Mouse (Mus musculus) midbrain, embryonic 16.5 days (tissue): Measurements from ENCODE around the gene Mrps27. TPM values are rescaled to one million over a fixed set of nuclear protein-coding genes. Genes with fewer than 3 reads are reported as not detected.

ENCODE experiments used
- ATAC-seq: fragments of 200-750 bp; cut with Nextera tagmentation; 2 replicates; pipeline ENCODE4 v1.8.0; 2017; ENCODE audit warnings: moderate TSS enrichment
- H3K27ac ChIP-seq: fragments of 300-500 bp; sonication (generic); 2 replicates; pipeline ENCODE4 v1.5.1; 2014; ENCODE audit warnings: mild to moderate bottlenecking, low read length, mixed read lengths
- H3K27me3 ChIP-seq: fragments of 300-500 bp; sonication (generic); 2 replicates; pipeline ENCODE4 v1.6.1; 2014; ENCODE audit warnings: low read depth, low read length, mixed read lengths; ENCODE audit not compliant: control insufficient read depth, insufficient read depth
- H3K36me3 ChIP-seq: fragments of 300-500 bp; sonication (generic); 2 replicates; pipeline ENCODE4 v1.6.1; 2014; ENCODE audit warnings: mild to moderate bottlenecking, low read length, moderate library complexity, mixed read lengths; ENCODE audit not compliant: control insufficient read depth, insufficient read depth
- H3K4me1 ChIP-seq: fragments of 300-500 bp; sonication (generic); 2 replicates; pipeline ENCODE4 v1.6.1; 2014; ENCODE audit warnings: mild to moderate bottlenecking, low read length, mixed read lengths; ENCODE audit not compliant: control insufficient read depth, insufficient read depth
- H3K4me2 ChIP-seq: fragments of 300-500 bp; sonication (generic); 2 replicates; pipeline ENCODE4 v1.6.1; 2014; ENCODE audit warnings: mild to moderate bottlenecking, low read length, mixed read lengths
- H3K4me3 ChIP-seq: fragments of 300-500 bp; sonication (generic); 2 replicates; pipeline ENCODE4 v1.5.1; 2014; ENCODE audit warnings: low read depth, mild to moderate bottlenecking, low read length, moderate library complexity, mixed read lengths
- H3K9ac ChIP-seq: fragments of 300-500 bp; sonication (generic); 2 replicates; pipeline ENCODE4 v1.6.1; 2014; ENCODE audit warnings: low read depth, low read length, mixed read lengths
- H3K9me3 ChIP-seq: fragments of 300-500 bp; sonication (generic); replicated peaks from 2 replicates; pipeline ENCODE4 v1.6.1; 2014; ENCODE audit warnings: mild to moderate bottlenecking, low read length, mixed read lengths; ENCODE audit not compliant: control insufficient read depth, poor library complexity, severe bottlenecking
- WGBS: fragments of 180-500 bp; shearing (Covaris S2); extraction: QIAGEN DNeasy Blood & Tissue Kit; methylation state at CpG from one replicate; pipeline ENCODE4 v1.1.7; 2014; 5-methylcytosine and 5-hydroxymethylcytosine counted together
- polyA plus RNA-seq: library from polyadenylated mRNA; unstranded; fragments of >200 nt; fragmentation: Nextera tagmentation; extraction: Ambion mirVana; gene quantifications from 2 replicates; pipeline ENCODE4 v1.2.1, GENCODE M21; 2015

The Mrps27 gene
- polyA plus RNA-seq = 39.6 and 44.4 TPM in 2 replicates

GRCm38 (mm10) chr13:99344599-99345575, at the start of gene Mrps27, which contains the start of gene Ptcd2:
Mrps27 (plus strand) TSS chr13:99344786.
Ptcd2 (minus strand) TSS chr13:99344705.
- peak within 1 kb of the TSS; percentile 61 for H3K4me3 ChIP-seq
- H3K36me3 ChIP-seq = peaks cover 25% of the 10 kb centered on the region
- 3% methylated on average over 39 of the region's 39 CpGs for WGBS
- peak within 1 kb of the TSS; percentile 67 for H3K4me2 ChIP-seq
- ATAC-seq = peak; percentile 98
- H3K27ac ChIP-seq = peak within 1 kb of the TSS; percentile 86
- H3K9me3 ChIP-seq = no peaks in the 10 kb centered on the region
- H3K27me3 ChIP-seq = no peaks in the 10 kb centered on the region
- H3K4me1 ChIP-seq = peaks cover 13% of the 10 kb centered on the region
- H3K9ac ChIP-seq = peak within 1 kb of the TSS; percentile 82

DNA sequence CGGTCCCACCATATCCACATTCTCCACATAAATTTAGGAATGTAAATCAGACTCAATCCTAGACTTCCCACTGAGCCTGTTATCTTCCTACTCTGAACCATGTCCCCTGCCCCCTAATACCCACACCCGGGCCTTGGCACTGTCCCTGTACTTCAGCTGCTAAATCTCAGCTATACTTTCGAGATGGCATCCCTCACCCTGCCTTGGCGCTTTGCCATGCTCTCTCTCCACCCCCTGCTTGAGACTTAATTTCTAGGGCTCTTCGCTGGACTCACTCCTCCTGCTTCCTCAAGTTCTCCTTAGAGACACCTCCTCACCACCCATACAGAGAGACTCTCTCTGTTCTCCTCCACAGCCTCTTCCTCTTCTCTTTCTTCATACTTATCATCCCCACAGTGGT, 44.7 kb upstream of the Mrps27 start:
- H3K4me1 ChIP-seq = no peaks in the 10 kb centered on the region
- H3K4me2 ChIP-seq = no peak overlapping the region
- H3K9ac ChIP-seq = no peak overlapping the region
- H3K27me3 ChIP-seq = no peaks in the 10 kb centered on the region
- H3K4me3 ChIP-seq = no peak overlapping the region
- no peak for ATAC-seq
- H3K36me3 ChIP-seq = no peaks in the 10 kb centered on the region
- WGBS = 78% methylated on average over 5 of the region's 5 CpGs
- no peak overlapping the region for H3K27ac ChIP-seq
- no peaks in the 10 kb centered on the region for H3K9me3 ChIP-seq

GRCm38 (mm10) chr13:99303846-99304245, 40.7 kb upstream of the Mrps27 start:
- Histone ChIP-seq H3K9ac (no peak overlapping the region), H3K4me3 (no peak overlapping the region), H3K9me3 (no peaks in the 10 kb centered on the region), H3K4me1 (no peaks in the 10 kb centered on the region), H3K4me2 (no peak overlapping the region), H3K36me3 (no peaks in the 10 kb centered on the region), H3K27ac (no peak overlapping the region), H3K27me3 (no peaks in the 10 kb centered on the region)
- ATAC-seq = no peak
- whole genome bisulfite sequencing = 58% methylated on average over 5 of the region's 5 CpGs

- WGBS = 55% methylated on average over 11 of the region's 11 CpGs
- H3K9ac ChIP-seq = no peak overlapping the region
- no peaks in the 10 kb centered on the region for H3K9me3 ChIP-seq
- H3K36me3 ChIP-seq = no peaks in the 10 kb centered on the region
- H3K4me1 ChIP-seq = no peaks in the 10 kb centered on the region
- ATAC-seq = no peak
- no peak overlapping the region for H3K4me3 ChIP-seq
- no peak overlapping the region for H3K27ac ChIP-seq
- H3K4me2 ChIP-seq = no peak overlapping the region
- no peaks in the 10 kb centered on the region for H3K27me3 ChIP-seq
Measured at GRCm38 (mm10) chr13:99304365-99304764, 40.2 kb upstream of the Mrps27 start.

GRCm38 (mm10) chr13:99305186-99305585, 39.4 kb upstream of the Mrps27 start:
- ATAC-seq = no peak
- no peak overlapping the region for H3K4me2 ChIP-seq

GRCm38 (mm10) chr13:99306164-99306563, 38.4 kb upstream of the Mrps27 start:
- Histone ChIP-seq H3K36me3 (no peaks in the 10 kb centered on the region), H3K9me3 (no peaks in the 10 kb centered on the region), H3K9ac (no peak overlapping the region), H3K4me1 (no peaks in the 10 kb centered on the region), H3K4me2 (no peak overlapping the region), H3K27ac (no peak overlapping the region), H3K27me3 (no peaks in the 10 kb centered on the region), H3K4me3 (no peak overlapping the region)
- ATAC-seq = no peak
- WGBS = 89% methylated on average over 8 of the region's 8 CpGs

More at GRCm38 (mm10) chr13:99305186-99305585, 39.4 kb upstream of the Mrps27 start:
- H3K4me3 ChIP-seq = no peak overlapping the region
- no peaks in the 10 kb centered on the region for H3K4me1 ChIP-seq
- 89% methylated on average over 1 of the region's 1 CpGs for WGBS
- no peaks in the 10 kb centered on the region for H3K36me3 ChIP-seq
- no peak overlapping the region for H3K9ac ChIP-seq
- H3K27ac ChIP-seq = no peak overlapping the region
- no peaks in the 10 kb centered on the region for H3K9me3 ChIP-seq
- H3K27me3 ChIP-seq = no peaks in the 10 kb centered on the region

GRCm38 (mm10) chr13:99307930-99308359, 36.6 kb upstream of the Mrps27 start:
- 86% methylated on average over 5 of the region's 5 CpGs for WGBS
- no peak for ATAC-seq
- Histone ChIP-seq H3K4me1 (no peaks in the 10 kb centered on the region), H3K9me3 (no peaks in the 10 kb centered on the region), H3K4me2 (no peak overlapping the region), H3K27me3 (no peaks in the 10 kb centered on the region), H3K9ac (no peak overlapping the region), H3K4me3 (no peak overlapping the region), H3K27ac (no peak overlapping the region), H3K36me3 (no peaks in the 10 kb centered on the region)

- Histone ChIP-seq H3K9ac (no peak overlapping the region), H3K4me3 (no peak overlapping the region), H3K36me3 (no peaks in the 10 kb centered on the region), H3K27ac (no peak overlapping the region), H3K9me3 (no peaks in the 10 kb centered on the region), H3K4me1 (no peaks in the 10 kb centered on the region), H3K27me3 (no peaks in the 10 kb centered on the region), H3K4me2 (no peak overlapping the region)
- ATAC-seq = no peak
- 89% methylated on average over 8 of the region's 8 CpGs for WGBS
Measured at GRCm38 (mm10) chr13:99308393-99308792, 36.2 kb upstream of the Mrps27 start.

- no peak for ATAC-seq
- Histone ChIP-seq H3K4me3 (no peak overlapping the region), H3K9me3 (no peaks in the 10 kb centered on the region), H3K4me2 (no peak overlapping the region), H3K27me3 (no peaks in the 10 kb centered on the region), H3K4me1 (no peaks in the 10 kb centered on the region), H3K9ac (no peak overlapping the region), H3K36me3 (no peaks in the 10 kb centered on the region), H3K27ac (no peak overlapping the region)
- WGBS = 90% methylated on average over 5 of the region's 5 CpGs
Measured at GRCm38 (mm10) chr13:99314098-99314497, 30.5 kb upstream of the Mrps27 start.
